Mouse (Mus musculus) embryo, embryonic 9.5 days (tissue): ENCODE data around the gene Olfr339.
"Not testable (repeated sequence)": the region's sequence is repeated elsewhere in the genome, so short reads cannot be mapped to it uniquely, and the experiment has no call there.

Source experiments
- DNase-seq: peaks from one replicate; pipeline ENCODE4 v3.0.0-alpha.2; 2017; ENCODE audit errors: extremely low spot score

Olfr339 gene

GRCm38 (mm10) chr2:36418647-36419046 lies at the start of gene Olfr339:
TSS of gene Olfr339 (plus strand) at chr2:36418947.
- no peak for DNase-seq

GRCm38 (mm10) chr2:36373219-36373618 lies 45.5 kb upstream of the Olfr339 start, which contains the start of gene Olfr338:
TSS of gene Olfr338 (plus strand) at chr2:36373519.
- no peak for DNase-seq

GRCm38 (mm10) chr2:36415174-36415573 lies 3.6 kb upstream of the Olfr339 start:
- not testable (repeated sequence) for DNase-seq

- not testable (repeated sequence) for DNase-seq
Measured at GRCm38 (mm10) chr2:36415591-36415990, 3.2 kb upstream of the Olfr339 start.

GRCm38 (mm10) chr2:36452287-36452686 lies 33.5 kb downstream of the Olfr339 start, which contains the start of gene Olfr340:
TSS of gene Olfr340 (plus strand) at chr2:36452587.
- no peak for DNase-seq

- DNase-seq: no peak
Measured at GRCm38 (mm10) chr2:36473634-36474033, 54.9 kb downstream of the Olfr339 start.
